Mouse (Mus musculus) embryo, embryonic 10 days (tissue): ENCODE measurements at regions not wholly inside any gene's neighbourhood (a gene's known extent, or its start where the extent isn't known, plus 50 kb on each side); places are given as distances from the start of the nearest gene placed in this dataset.

ENCODE experiments used
- DNase-seq: peaks from one replicate; pipeline ENCODE4 v3.0.0-alpha.2; 2015; ENCODE audit warnings: low spot score

- DNase-seq: no peak
Observed at GRCm38 (mm10) chr14:8946851-8947625, 281.0 kb upstream of the 4930452B06Rik start.

DNA sequence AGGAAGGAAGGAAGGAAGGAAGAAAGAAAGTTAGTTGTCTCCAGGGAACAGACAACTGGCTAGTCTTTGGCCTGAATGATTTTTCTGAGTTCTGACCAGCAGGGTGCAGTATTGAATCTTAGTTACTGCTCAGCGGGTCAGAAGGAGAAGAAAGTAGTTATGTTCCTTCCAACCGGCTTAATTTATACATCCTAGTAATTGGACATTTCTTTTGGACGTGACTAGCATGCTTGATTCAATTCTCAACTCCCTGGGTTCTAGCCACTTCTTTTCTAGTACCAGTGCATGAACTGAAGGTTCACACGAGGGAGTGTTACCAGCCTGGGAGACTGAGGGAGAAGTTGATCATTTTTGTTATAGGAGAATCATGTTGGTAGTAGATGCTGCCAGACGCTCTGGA is 269.1 kb upstream of the 4930452B06Rik start:
- DNase-seq: peak; percentile 74
